Mouse (Mus musculus) neural tube, embryonic 10.5 days (tissue): Measurements from ENCODE around the gene Sugct.
A peak's percentile ranks its signal among the peaks of the same experiment; 100 is the strongest.

Source experiments
- DNase-seq: peaks from one replicate; pipeline ENCODE4 v3.0.0-alpha.2; 2017; ENCODE audit warnings: low spot score; ENCODE audit errors: extremely low spot score

The Sugct gene

GRCm38 (mm10) chr13:17296912-17297311 is 398.4 kb downstream of the Sugct start:
- DNase-seq, result no peak

- no peak for DNase-seq
These were observed 398.9 kb downstream of the Sugct start for GRCm38 (mm10) chr13:17296460-17296859.

- DNase-seq, result no peak
These were observed 404.3 kb downstream of the Sugct start for GRCm38 (mm10) chr13:17291057-17291456.

- DNase-seq, result no peak
These were observed 407.0 kb downstream of the Sugct start for GRCm38 (mm10) chr13:17288377-17288776.

- no peak for DNase-seq
These were observed 449.4 kb downstream of the Sugct start for GRCm38 (mm10) chr13:17245936-17246335.

GRCm38 (mm10) chr13:17216524-17216923 is 478.8 kb downstream of the Sugct start:
- DNase-seq, result no peak

- no peak for DNase-seq
These were observed 482.7 kb downstream of the Sugct start for GRCm38 (mm10) chr13:17212681-17213080.

- DNase-seq, result no peak
These were observed 505.1 kb downstream of the Sugct start for GRCm38 (mm10) chr13:17190180-17190762.

GRCm38 (mm10) chr13:17185253-17185652 is 510.1 kb downstream of the Sugct start:
- DNase-seq, result peak; percentile 46

GRCm38 (mm10) chr13:17165917-17166316 is 529.4 kb downstream of the Sugct start:
- no peak for DNase-seq

GRCm38 (mm10) chr13:17164721-17165120 is 530.6 kb downstream of the Sugct start:
- no peak for DNase-seq

GRCm38 (mm10) chr13:17146441-17146992 is 548.8 kb downstream of the Sugct start:
- DNase-seq, result no peak

- no peak for DNase-seq
These were observed 579.3 kb downstream of the Sugct start for GRCm38 (mm10) chr13:17116073-17116472.

- no peak for DNase-seq
These were observed 593.0 kb downstream of the Sugct start for GRCm38 (mm10) chr13:17102372-17102771.

- no peak for DNase-seq
These were observed 608.8 kb downstream of the Sugct start for GRCm38 (mm10) chr13:17086547-17086946.

- no peak for DNase-seq
These were observed 609.2 kb downstream of the Sugct start for GRCm38 (mm10) chr13:17086146-17086545.

GRCm38 (mm10) chr13:17084946-17085852 is 610.2 kb downstream of the Sugct start:
- DNase-seq, result no peak

GRCm38 (mm10) chr13:17081618-17082017 is 613.7 kb downstream of the Sugct start:
- no peak for DNase-seq

GRCm38 (mm10) chr13:17065552-17065951 is 629.8 kb downstream of the Sugct start:
- DNase-seq, result no peak

GRCm38 (mm10) chr13:17056650-17057049 is 638.7 kb downstream of the Sugct start:
- no peak for DNase-seq

GRCm38 (mm10) chr13:17043426-17044224 is 651.7 kb downstream of the Sugct start:
- no peak for DNase-seq

GRCm38 (mm10) chr13:17042332-17042731 is 653.0 kb downstream of the Sugct start:
- DNase-seq, result no peak
